Mouse (Mus musculus): ENCODE data around the gene Anpep.

DNA sequence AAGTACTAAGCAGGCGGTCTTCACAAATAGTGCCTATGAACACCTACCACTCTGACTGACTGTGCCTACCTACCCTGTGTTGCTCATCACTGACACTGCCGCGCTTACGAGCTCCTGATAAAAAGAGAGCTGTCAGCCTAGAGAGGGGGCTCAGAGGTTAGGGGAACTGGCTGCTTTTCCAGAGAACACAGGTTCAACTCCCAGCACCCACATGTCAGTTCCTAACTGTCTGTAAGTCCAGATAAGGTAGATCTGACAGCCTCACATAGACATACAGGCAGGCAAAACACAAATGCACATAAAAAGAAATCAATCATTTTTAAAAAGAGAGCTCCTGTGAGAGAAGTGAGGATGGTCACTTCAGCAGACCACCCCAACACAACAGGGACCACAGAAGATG is 44.3 kb upstream of the Anpep start:
- no peak for TF ChIP-seq CTCF (IDR thresholded peaks at IDR 0.05; ENCODE audit: low read depth)
- no peak for TF ChIP-seq EP300 (IDR thresholded peaks at IDR 0.05; ENCODE audit: low read depth)

Measured in liver, postnatal 0 days (tissue).